Mouse (Mus musculus) midbrain, embryonic 16.5 days (tissue): ENCODE data around the gene Il1rl2. TPM values are rescaled to one million over a fixed set of nuclear protein-coding genes. Genes with fewer than 3 reads are reported as not detected.

ENCODE experiments used
- ATAC-seq: fragments of 200-750 bp; cut with Nextera tagmentation; 2 replicates; pipeline ENCODE4 v1.8.0; 2017; ENCODE audit warnings: moderate TSS enrichment
- H3K27ac ChIP-seq: fragments of 300-500 bp; sonication (generic); 2 replicates; pipeline ENCODE4 v1.5.1; 2014; ENCODE audit warnings: mild to moderate bottlenecking, low read length, mixed read lengths
- H3K27me3 ChIP-seq: fragments of 300-500 bp; sonication (generic); 2 replicates; pipeline ENCODE4 v1.6.1; 2014; ENCODE audit warnings: low read depth, low read length, mixed read lengths; ENCODE audit not compliant: control insufficient read depth, insufficient read depth
- H3K36me3 ChIP-seq: fragments of 300-500 bp; sonication (generic); 2 replicates; pipeline ENCODE4 v1.6.1; 2014; ENCODE audit warnings: mild to moderate bottlenecking, low read length, moderate library complexity, mixed read lengths; ENCODE audit not compliant: control insufficient read depth, insufficient read depth
- H3K4me1 ChIP-seq: fragments of 300-500 bp; sonication (generic); 2 replicates; pipeline ENCODE4 v1.6.1; 2014; ENCODE audit warnings: mild to moderate bottlenecking, low read length, mixed read lengths; ENCODE audit not compliant: control insufficient read depth, insufficient read depth
- H3K4me2 ChIP-seq: fragments of 300-500 bp; sonication (generic); 2 replicates; pipeline ENCODE4 v1.6.1; 2014; ENCODE audit warnings: mild to moderate bottlenecking, low read length, mixed read lengths
- H3K4me3 ChIP-seq: fragments of 300-500 bp; sonication (generic); 2 replicates; pipeline ENCODE4 v1.5.1; 2014; ENCODE audit warnings: low read depth, mild to moderate bottlenecking, low read length, moderate library complexity, mixed read lengths
- H3K9ac ChIP-seq: fragments of 300-500 bp; sonication (generic); 2 replicates; pipeline ENCODE4 v1.6.1; 2014; ENCODE audit warnings: low read depth, low read length, mixed read lengths
- H3K9me3 ChIP-seq: fragments of 300-500 bp; sonication (generic); replicated peaks from 2 replicates; pipeline ENCODE4 v1.6.1; 2014; ENCODE audit warnings: mild to moderate bottlenecking, low read length, mixed read lengths; ENCODE audit not compliant: control insufficient read depth, poor library complexity, severe bottlenecking
- WGBS: fragments of 180-500 bp; shearing (Covaris S2); extraction: QIAGEN DNeasy Blood & Tissue Kit; methylation state at CpG from one replicate; pipeline ENCODE4 v1.1.7; 2014; 5-methylcytosine and 5-hydroxymethylcytosine counted together
- polyA plus RNA-seq: library from polyadenylated mRNA; unstranded; fragments of >200 nt; fragmentation: Nextera tagmentation; extraction: Ambion mirVana; gene quantifications from 2 replicates; pipeline ENCODE4 v1.2.1, GENCODE M21; 2015

The Il1rl2 gene
- 0.75 and 1.2 TPM in 2 replicates for polyA plus RNA-seq

DNA sequence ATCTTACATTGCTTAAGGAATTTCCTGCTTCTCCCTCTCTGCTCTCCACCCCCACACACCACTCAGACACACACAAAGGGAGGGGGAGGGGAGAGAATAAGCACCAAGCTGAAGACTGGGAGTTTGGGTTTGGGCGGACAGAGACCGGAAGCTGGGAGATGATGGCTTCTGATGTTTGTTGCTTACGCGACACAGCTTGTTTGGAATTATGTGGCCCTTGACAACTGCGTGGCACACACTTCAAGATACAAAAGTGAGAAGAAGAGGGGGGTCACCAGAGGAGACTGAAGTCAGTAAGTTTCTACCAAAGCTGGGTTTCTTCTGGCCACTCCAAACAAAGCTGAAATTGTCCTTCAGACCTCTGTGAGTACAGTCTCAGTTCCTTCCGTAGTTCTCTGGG is at the start of gene Il1rl2:
Gene Il1rl2, plus strand, starts transcription at position 154 of the 400 bp plus-strand sequence.
- H3K36me3 ChIP-seq, result no peaks in the 10 kb centered on the region
- WGBS, result 55% methylated on average over 6 of the region's 6 CpGs
- peak within 1 kb of the TSS; percentile 62 for H3K9ac ChIP-seq
- H3K9me3 ChIP-seq, result no peaks in the 10 kb centered on the region
- ATAC-seq, result no peak
- H3K27me3 ChIP-seq, result peaks cover 14% of the 10 kb centered on the region
- H3K4me3 ChIP-seq, result peak within 1 kb of the TSS; percentile 45
- H3K4me2 ChIP-seq, result peak within 1 kb of the TSS; percentile 95
- H3K27ac ChIP-seq, result no peak within 1 kb of the TSS
- peaks cover 12% of the 10 kb centered on the region; the same call in 1 of the 2 replicates for H3K4me1 ChIP-seq

- H3K9ac ChIP-seq, result no peak overlapping the region
- 85% methylated on average over 10 of the region's 10 CpGs for WGBS
- H3K9me3 ChIP-seq, result no peaks in the 10 kb centered on the region
- H3K4me3 ChIP-seq, result no peak overlapping the region
- H3K4me1 ChIP-seq, result no peaks in the 10 kb centered on the region
- no peaks in the 10 kb centered on the region for H3K36me3 ChIP-seq
- H3K4me2 ChIP-seq, result no peak overlapping the region
- H3K27me3 ChIP-seq, result no peaks in the 10 kb centered on the region
- no peak overlapping the region for H3K27ac ChIP-seq
- no peak for ATAC-seq
Observed at GRCm38 (mm10) chr1:40275285-40276013, 49.0 kb upstream of the Il1rl2 start.

DNA sequence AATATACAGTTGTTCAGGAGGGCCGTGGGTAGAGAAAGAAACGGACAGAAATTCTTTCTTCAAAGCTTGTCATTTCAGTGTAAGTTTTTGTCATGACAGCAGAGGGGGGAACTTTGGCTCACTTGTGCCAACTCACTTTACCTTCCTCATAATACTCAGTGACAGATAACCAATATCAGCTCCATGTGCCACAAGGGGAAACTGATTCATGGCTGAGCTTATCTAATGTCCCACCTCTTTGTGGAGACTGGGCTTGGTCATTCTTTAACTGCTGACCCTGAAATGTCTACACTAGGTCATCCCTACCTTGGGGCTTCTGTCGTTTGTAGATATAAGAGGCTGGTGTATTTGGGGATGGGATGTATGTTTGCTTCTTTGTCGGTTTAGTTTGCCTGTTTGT is 46.5 kb upstream of the Il1rl2 start:
- no peak for ATAC-seq
- no peak overlapping the region for H3K27ac ChIP-seq
- 94% methylated on average over 4 of the region's 4 CpGs for WGBS
- H3K36me3 ChIP-seq, result no peaks in the 10 kb centered on the region
- no peaks in the 10 kb centered on the region for H3K27me3 ChIP-seq
- H3K4me1 ChIP-seq, result no peaks in the 10 kb centered on the region
- no peak overlapping the region for H3K4me3 ChIP-seq
- no peaks in the 10 kb centered on the region for H3K9me3 ChIP-seq
- H3K4me2 ChIP-seq, result no peak overlapping the region
- no peak overlapping the region for H3K9ac ChIP-seq

- 83% methylated on average over 2 of the region's 2 CpGs for WGBS
- Histone ChIP-seq H3K36me3 (no peaks in the 10 kb centered on the region), H3K27me3 (no peaks in the 10 kb centered on the region), H3K9ac (no peak overlapping the region), H3K9me3 (no peaks in the 10 kb centered on the region), H3K27ac (no peak overlapping the region), H3K4me1 (no peaks in the 10 kb centered on the region), H3K4me2 (no peak overlapping the region), H3K4me3 (no peak overlapping the region)
- ATAC-seq, result no peak
Observed at GRCm38 (mm10) chr1:40278720-40279119, 45.7 kb upstream of the Il1rl2 start.

DNA sequence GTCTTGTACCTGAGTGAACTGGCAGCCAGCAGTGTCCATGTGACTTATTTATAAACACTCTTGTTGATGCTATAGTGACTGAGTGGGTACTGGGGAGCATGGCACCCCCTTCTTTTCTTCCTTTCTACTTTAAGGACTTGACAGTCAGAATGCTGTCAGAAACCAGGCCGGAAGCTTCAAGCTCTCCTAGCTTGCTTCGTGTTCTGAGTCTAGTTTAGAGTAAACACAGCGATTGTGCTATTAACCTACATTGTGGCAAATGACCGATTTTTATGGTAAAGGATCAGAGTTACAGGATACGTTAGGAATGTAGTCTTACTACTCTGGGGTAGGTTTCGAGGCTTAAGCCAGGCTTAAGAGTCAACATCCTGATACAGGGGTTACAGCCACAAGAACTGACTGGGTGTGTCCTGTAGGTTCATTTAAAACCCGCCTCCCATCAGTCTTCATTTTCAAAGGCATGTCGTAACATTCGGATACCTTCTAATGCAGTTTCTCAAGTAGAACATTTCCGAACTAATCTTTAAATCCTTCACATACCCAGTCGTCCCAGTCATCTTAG is 45.1 kb upstream of the Il1rl2 start:
- Histone ChIP-seq H3K4me2 (no peak overlapping the region), H3K27ac (no peak overlapping the region), H3K4me1 (no peaks in the 10 kb centered on the region), H3K36me3 (no peaks in the 10 kb centered on the region), H3K27me3 (no peaks in the 10 kb centered on the region), H3K9ac (no peak overlapping the region), H3K9me3 (no peaks in the 10 kb centered on the region), H3K4me3 (no peak overlapping the region)
- WGBS, result 91% methylated on average over 11 of the region's 11 CpGs
- no peak for ATAC-seq

GRCm38 (mm10) chr1:40281950-40282349 is 42.5 kb upstream of the Il1rl2 start:
- Histone ChIP-seq H3K27me3 (no peaks in the 10 kb centered on the region), H3K4me1 (no peaks in the 10 kb centered on the region), H3K4me3 (no peak overlapping the region), H3K9me3 (no peaks in the 10 kb centered on the region), H3K36me3 (no peaks in the 10 kb centered on the region), H3K9ac (no peak overlapping the region), H3K27ac (no peak overlapping the region), H3K4me2 (no peak overlapping the region)
- no peak for ATAC-seq
- WGBS, result 77% methylated on average over 4 of the region's 4 CpGs

- H3K4me1 ChIP-seq, result no peaks in the 10 kb centered on the region
- WGBS, result 75% methylated on average over 3 of the region's 3 CpGs
Observed at GRCm38 (mm10) chr1:40282394-40282793, 42.0 kb upstream of the Il1rl2 start.

DNA sequence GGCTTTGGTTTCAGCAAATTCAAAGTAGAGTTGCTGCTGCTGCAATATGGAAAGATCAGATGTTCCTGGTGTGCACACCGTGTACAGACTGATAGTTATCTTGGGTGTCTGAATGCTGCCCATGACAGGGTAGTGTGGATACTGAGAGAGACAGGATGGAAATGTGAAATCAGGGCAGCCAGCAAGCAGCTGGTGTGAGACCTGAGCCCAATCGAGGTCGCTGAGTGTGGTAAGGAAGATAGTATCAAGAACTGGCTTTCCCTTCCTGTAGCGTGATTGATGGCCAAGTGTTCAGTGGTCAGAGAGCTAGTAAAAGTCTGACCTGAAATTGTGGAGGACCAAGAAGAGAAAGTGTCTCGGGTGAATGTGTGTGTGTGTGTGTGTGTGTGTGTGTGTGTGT is 40.4 kb upstream of the Il1rl2 start:
- H3K27me3 ChIP-seq, result no peaks in the 10 kb centered on the region
- ATAC-seq, result no peak
- H3K9ac ChIP-seq, result no peak overlapping the region
- H3K4me1 ChIP-seq, result no peaks in the 10 kb centered on the region
- no peak overlapping the region for H3K27ac ChIP-seq
- H3K9me3 ChIP-seq, result no peaks in the 10 kb centered on the region
- no peak overlapping the region for H3K4me2 ChIP-seq
- H3K4me3 ChIP-seq, result no peak overlapping the region
- WGBS, result 92% methylated on average over 5 of the region's 5 CpGs
- no peaks in the 10 kb centered on the region for H3K36me3 ChIP-seq

More at GRCm38 (mm10) chr1:40282394-40282793, 42.0 kb upstream of the Il1rl2 start:
- H3K4me2 ChIP-seq, result no peak overlapping the region
- no peaks in the 10 kb centered on the region for H3K27me3 ChIP-seq
- no peak overlapping the region for H3K9ac ChIP-seq
- no peak overlapping the region for H3K27ac ChIP-seq
- no peak for ATAC-seq
- no peaks in the 10 kb centered on the region for H3K36me3 ChIP-seq
- H3K9me3 ChIP-seq, result no peaks in the 10 kb centered on the region
- H3K4me3 ChIP-seq, result no peak overlapping the region

DNA sequence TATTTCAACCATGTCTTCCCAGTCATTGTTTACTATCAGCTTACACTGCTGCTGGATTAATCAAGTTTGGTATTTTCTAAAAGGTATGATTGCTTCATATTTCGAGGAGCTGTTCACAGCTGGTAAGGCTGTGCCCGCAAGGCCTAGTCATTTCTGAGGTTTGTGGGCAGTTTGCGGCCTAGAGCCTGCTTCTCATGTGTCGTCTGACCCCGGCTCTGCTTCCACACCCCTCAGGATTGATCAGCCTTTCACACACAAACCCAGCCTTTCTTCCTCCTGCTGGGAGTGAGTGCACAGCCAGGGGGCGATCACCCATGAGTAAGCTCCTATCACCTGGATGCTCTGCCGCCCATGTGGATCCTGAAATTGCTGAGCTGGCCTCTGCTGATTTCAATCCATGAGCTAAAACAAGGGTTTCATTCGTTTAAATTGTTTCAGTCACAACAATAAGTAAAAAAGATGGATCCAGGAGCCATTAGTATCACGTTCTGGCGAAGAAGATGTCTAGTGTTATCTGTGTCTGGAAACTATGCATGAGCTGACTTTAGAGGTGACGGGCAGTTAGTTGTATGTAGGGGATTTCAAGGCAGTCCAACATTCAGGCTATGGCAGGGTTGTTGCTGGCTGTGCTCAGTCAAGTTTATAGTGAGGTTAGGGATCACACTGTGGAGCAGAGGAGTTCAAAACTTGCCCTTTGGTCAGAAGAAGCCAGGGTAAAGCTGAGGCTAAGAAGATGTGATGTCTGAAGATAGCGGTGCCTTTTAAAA is 33.7 kb upstream of the Il1rl2 start:
- Histone ChIP-seq H3K27me3 (no peaks in the 10 kb centered on the region), H3K9ac (no peak overlapping the region), H3K36me3 (no peaks in the 10 kb centered on the region), H3K4me2 (no peak overlapping the region), H3K4me1 (no peaks in the 10 kb centered on the region), H3K9me3 (no peaks in the 10 kb centered on the region), H3K27ac (no peak overlapping the region), H3K4me3 (no peak overlapping the region)
- WGBS, result 73% methylated on average over 12 of the region's 12 CpGs
- no peak for ATAC-seq
